Mouse (Mus musculus) heart, embryonic 16.5 days (tissue): ENCODE measurements around the gene Atp8a1. TPM values are rescaled to one million over a fixed set of nuclear protein-coding genes. Genes with fewer than 3 reads are reported as not detected.
A peak's percentile ranks its signal among the peaks of the same experiment; 100 is the strongest.
"Not testable (repeated sequence)": the region's sequence is repeated elsewhere in the genome, so short reads cannot be mapped to it uniquely, and the experiment has no call there.

ENCODE experiments used
- ATAC-seq: fragments of 200-750 bp; cut with Nextera tagmentation; replicated peaks from 2 replicates; pipeline ENCODE4 v1.8.0; 2017; ENCODE audit warnings: moderate number of reproducible peaks; ENCODE audit not compliant: insufficient read depth, low FRiP score; ENCODE audit errors: extremely low read depth
- H3K27ac ChIP-seq: fragments of 300-500 bp; sonication (generic); 2 replicates; pipeline ENCODE4 v1.5.1; 2014; ENCODE audit warnings: mild to moderate bottlenecking, low read length, control low read depth, moderate library complexity
- H3K27me3 ChIP-seq: fragments of 300-500 bp; sonication (generic); 2 replicates; pipeline ENCODE4 v1.6.1; 2014; ENCODE audit warnings: low read length, mixed read lengths; ENCODE audit not compliant: control insufficient read depth, insufficient read depth
- H3K36me3 ChIP-seq: fragments of 300-500 bp; sonication (generic); 2 replicates; pipeline ENCODE4 v1.6.1; 2014; ENCODE audit not compliant: control insufficient read depth, insufficient read depth
- H3K4me1 ChIP-seq: fragments of 300-500 bp; sonication (generic); 2 replicates; pipeline ENCODE4 v1.6.1; 2014; ENCODE audit warnings: low read length, mixed read lengths; ENCODE audit not compliant: control insufficient read depth, insufficient read depth
- H3K4me2 ChIP-seq: fragments of 300-500 bp; sonication (generic); 2 replicates; pipeline ENCODE4 v1.6.1; 2014; ENCODE audit warnings: low read depth, mild to moderate bottlenecking, control low read depth, low read length
- H3K4me3 ChIP-seq: fragments of 300-500 bp; sonication (generic); 2 replicates; pipeline ENCODE4 v1.5.1; 2014; ENCODE audit warnings: mild to moderate bottlenecking, control low read depth, low read length
- H3K9ac ChIP-seq: fragments of 300-500 bp; sonication (generic); 2 replicates; pipeline ENCODE4 v1.6.1; 2014; ENCODE audit warnings: low read length, control low read depth
- H3K9me3 ChIP-seq: fragments of 300-500 bp; sonication (generic); replicated peaks from 2 replicates; pipeline ENCODE4 v1.6.1; 2016; ENCODE audit warnings: low read length; ENCODE audit not compliant: control insufficient read depth
- WGBS: fragments of 180-500 bp; shearing (Covaris S2); extraction: QIAGEN DNeasy Blood & Tissue Kit; methylation state at CpG from one replicate; pipeline ENCODE4 v1.1.7; 2014; 5-methylcytosine and 5-hydroxymethylcytosine counted together
- polyA plus RNA-seq: library from polyadenylated mRNA; unstranded; fragments of >200 nt; fragmentation: Nextera tagmentation; extraction: Ambion mirVana; gene quantifications from 2 replicates; pipeline ENCODE4 v1.2.1, GENCODE M21; 2015

Atp8a1 gene
- polyA plus RNA-seq, 1 experiment from 2014 or later: 10.5 TPM

DNA sequence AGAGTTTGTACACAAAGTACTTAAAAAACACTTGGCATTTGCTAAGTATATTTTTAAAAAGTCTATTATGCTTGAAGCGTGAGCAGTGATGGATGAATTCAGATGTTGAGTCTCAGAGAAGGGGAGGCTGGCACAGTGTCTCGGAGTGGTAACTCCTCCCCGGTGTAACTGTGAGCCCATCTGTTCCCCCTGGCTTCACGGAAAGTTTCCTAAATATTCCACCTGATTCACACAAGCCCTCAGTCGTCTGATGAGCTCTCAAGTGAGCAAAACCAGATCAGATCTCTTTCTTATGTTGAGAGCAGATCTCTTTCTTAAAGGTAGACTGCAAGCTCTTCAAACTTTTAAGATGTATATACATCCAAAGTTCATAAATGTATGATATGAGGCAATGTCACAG, 27.8 kb downstream of the Atp8a1 start:
- Histone ChIP-seq H3K36me3 (no peaks in the 10 kb centered on the region), H3K4me2 (no peak overlapping the region), H3K9me3 (no peaks in the 10 kb centered on the region), H3K4me3 (no peak overlapping the region), H3K9ac (no peak overlapping the region), H3K4me1 (peaks cover 19% of the 10 kb centered on the region), H3K27me3 (no peaks in the 10 kb centered on the region), H3K27ac (no peak overlapping the region)
- ATAC-seq: no peak
- 70% methylated on average over 5 of the region's 5 CpGs for WGBS

DNA sequence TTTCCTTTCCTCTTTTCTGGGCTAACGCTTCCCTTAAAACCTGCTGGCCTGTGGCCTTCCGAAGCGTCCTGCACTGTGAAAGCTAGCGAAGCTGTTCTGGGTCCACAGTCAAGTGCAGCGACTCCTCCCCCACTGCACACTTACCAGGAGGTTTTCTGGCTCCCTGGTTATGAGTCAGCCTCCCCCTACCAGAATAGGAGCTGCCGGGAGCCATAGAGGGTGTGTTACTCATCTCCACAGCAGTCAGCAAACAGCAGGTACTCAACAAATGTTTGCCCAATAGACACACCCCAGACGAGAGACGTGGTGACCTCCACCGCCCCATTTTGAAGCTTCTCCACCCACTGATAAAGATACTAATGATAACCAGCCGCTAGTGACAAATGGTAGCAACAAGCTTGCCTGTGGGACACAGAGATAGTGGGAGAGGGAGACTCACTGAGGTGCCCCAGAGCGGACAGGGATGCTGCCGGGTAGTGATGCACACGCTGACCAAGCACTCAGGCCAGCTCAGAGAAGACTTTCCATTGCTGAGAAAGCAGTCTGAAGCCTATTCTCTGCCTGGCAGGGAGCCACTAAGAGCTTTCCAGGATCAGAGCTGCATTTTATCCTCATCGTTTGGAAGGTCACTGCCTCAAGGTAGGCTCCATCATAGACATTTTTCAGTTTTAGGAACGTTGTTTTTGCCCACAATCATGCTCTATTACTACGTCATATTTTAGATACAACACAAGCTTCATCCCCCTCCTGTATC, 31.5 kb downstream of the Atp8a1 start:
- Histone ChIP-seq H3K9me3 (no peaks in the 10 kb centered on the region), H3K4me2 (peak overlapping the region; percentile 50), H3K4me3 (no peak overlapping the region), H3K27me3 (no peaks in the 10 kb centered on the region), H3K9ac (no peak overlapping the region), H3K27ac (no peak overlapping the region), H3K4me1 (peaks cover 6% of the 10 kb centered on the region; the same call in 1 of the 2 replicates), H3K36me3 (no peaks in the 10 kb centered on the region)
- ATAC-seq: peak; percentile 49
- 23% methylated on average over 16 of the region's 16 CpGs for WGBS

DNA sequence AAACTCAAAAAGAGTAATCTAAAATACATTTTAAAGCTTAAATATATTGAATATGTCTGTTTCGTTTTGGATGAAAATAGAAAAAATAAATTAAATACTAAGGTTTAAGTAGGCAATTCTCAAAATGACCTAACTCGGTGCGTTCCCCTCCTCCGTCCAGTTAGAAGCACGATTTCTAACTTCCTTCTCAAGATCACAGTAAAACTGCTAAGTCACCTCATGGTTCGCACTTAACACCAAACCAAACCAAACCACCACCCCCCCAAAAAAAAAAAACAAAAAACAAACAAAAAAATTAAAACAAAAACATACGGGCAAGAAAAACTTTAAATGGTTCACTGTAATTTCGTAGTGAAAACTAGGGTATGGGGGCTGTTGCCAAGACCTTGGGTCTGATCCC, 32.2 kb downstream of the Atp8a1 start:
- H3K4me3 ChIP-seq, H3K9ac ChIP-seq, H3K4me1 ChIP-seq, H3K9me3 ChIP-seq, ATAC-seq, H3K36me3 ChIP-seq, H3K27me3 ChIP-seq, H3K27ac ChIP-seq: not testable (repeated sequence)
- peak overlapping the region; percentile 50 for H3K4me2 ChIP-seq
- WGBS: 67% methylated on average over 4 of the region's 8 CpGs

DNA sequence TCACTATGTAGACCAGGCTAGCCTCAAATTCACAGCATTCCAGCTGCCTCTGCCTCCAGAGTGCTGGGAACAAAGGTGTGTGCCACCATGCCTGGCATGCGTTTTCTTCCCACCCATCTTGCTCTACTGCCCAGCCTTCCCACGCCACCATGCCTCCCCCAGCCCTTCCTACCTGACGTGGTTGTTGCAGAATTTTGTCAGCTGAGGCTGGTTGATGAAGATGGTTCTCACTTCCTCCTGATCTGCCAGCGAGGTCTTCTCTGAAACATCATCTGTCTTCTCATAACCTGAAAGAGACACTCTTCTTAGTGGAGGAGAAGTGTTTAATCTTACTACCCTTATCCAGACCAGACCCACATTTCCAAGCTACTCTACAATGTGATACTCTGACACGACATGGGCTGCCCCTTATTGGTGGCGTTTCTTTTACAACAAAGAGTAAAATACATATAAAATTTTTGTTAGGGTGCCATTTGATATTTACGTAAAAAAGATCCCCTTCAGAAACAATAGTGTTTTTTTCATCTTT, 32.7 kb downstream of the Atp8a1 start:
- ATAC-seq: no peak
- Histone ChIP-seq H3K9me3 (no peaks in the 10 kb centered on the region), H3K4me1 (peaks cover 6% of the 10 kb centered on the region; the same call in 1 of the 2 replicates), H3K27me3 (no peaks in the 10 kb centered on the region), H3K4me2 (no peak overlapping the region), H3K36me3 (no peaks in the 10 kb centered on the region), H3K9ac (no peak overlapping the region), H3K27ac (no peak overlapping the region), H3K4me3 (no peak overlapping the region)
- WGBS: 80% methylated on average over 7 of the region's 7 CpGs

DNA sequence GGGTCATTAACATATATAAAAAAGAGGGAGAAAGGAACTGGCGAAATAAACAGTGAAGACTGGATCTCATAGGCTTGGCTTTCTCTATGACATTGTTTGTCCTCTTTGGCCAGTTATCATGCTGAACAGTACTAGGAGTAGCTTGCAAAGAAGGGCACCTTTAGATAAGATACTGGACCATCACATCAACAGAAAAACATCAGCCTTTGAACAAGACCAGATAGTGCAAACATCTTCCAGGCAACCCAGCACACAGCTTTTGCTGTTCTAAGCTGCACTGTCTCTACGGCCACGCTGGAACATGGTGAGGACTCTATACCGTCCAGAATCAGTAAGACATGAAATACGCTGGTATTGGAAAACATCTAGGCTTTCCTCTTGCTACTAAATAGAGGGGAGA, 33.9 kb downstream of the Atp8a1 start:
- Histone ChIP-seq H3K27me3 (no peaks in the 10 kb centered on the region), H3K4me2 (no peak overlapping the region), H3K9ac (no peak overlapping the region), H3K4me3 (no peak overlapping the region), H3K4me1 (peaks cover 6% of the 10 kb centered on the region; the same call in 1 of the 2 replicates), H3K36me3 (no peaks in the 10 kb centered on the region), H3K9me3 (no peaks in the 10 kb centered on the region), H3K27ac (no peak overlapping the region)
- ATAC-seq: no peak
- 91% methylated on average over 5 of the region's 5 CpGs for WGBS

DNA sequence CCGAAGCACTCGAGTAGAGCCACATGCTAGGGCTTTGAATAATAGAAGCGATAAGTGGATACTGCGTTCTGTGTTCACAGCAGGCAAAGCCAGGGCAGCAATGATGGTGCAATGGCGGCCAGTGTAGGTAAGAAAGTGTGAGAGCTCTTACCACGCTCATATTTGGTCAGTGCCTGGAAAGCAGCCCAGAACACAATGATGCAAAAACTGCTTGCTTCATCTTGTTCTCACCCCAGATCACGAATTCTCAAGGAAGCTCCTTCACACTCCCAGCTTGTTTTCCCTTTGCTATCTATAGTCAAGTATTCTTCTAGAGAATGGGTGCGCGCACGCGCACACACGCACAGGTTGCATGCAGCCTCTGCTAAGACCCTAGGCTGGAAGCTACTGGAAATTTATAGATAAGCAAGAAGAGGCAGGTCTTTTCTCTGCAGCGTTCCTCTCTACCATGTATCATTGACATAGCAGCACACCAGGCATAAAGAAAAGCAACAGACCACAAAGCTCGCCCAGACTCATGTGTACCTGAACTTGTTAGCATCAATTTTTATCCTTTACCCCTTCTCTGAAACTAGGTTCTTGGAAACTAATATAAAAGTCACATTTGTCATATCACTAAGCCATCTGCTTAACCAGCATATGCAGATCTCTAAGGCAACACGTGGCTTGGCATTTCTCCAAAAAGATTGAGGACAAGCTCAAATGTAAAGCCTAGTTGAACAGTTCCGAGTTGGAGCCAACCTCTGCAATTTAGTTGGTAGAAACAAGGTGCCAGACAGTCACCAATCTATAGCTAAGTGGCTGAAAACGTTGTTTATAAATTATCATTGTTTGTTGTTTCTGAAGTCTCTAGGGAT, 44.8 kb downstream of the Atp8a1 start:
- 0 out of 2 replicates have a peak, but pooled peaks have one; percentile 28 for ATAC-seq
- 73% methylated on average over 17 of the region's 17 CpGs for WGBS

DNA sequence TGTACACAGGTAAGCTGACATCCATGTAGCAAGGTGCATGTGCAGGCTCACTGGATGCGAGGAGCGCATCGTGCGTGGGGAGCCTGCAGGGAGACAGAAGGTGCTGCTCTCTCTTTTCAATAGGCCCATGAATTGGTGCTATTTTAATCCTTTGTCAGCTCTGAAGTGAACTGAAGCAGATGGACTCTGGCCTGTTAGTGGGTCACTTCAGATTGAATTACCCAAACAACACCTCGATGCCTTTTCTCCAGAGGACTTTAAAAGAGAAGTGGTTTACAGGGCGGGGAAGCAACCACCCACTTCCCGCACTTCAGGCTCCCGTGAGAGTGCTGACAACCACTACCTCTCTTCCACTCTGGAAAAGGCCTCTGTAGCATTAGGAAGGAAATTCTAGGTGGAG, 46.4 kb downstream of the Atp8a1 start:
- no peaks in the 10 kb centered on the region for H3K9me3 ChIP-seq
- ATAC-seq: no peak
- no peaks in the 10 kb centered on the region for H3K36me3 ChIP-seq
- H3K9ac ChIP-seq: no peak overlapping the region
- 64% methylated on average over 8 of the region's 8 CpGs for WGBS
- H3K4me2 ChIP-seq: no peak overlapping the region
- H3K27ac ChIP-seq: no peak overlapping the region
- peaks cover 13% of the 10 kb centered on the region for H3K4me1 ChIP-seq
- no peak overlapping the region for H3K4me3 ChIP-seq
- H3K27me3 ChIP-seq: no peaks in the 10 kb centered on the region

More for the DNA sequence above, 44.8 kb downstream of the Atp8a1 start:
- Histone ChIP-seq H3K27me3 (no peaks in the 10 kb centered on the region), H3K36me3 (no peaks in the 10 kb centered on the region), H3K4me3 (no peak overlapping the region), H3K9ac (no peak overlapping the region), H3K27ac (no peak overlapping the region), H3K9me3 (no peaks in the 10 kb centered on the region), H3K4me1 (peaks cover 5% of the 10 kb centered on the region), H3K4me2 (no peak overlapping the region)

DNA sequence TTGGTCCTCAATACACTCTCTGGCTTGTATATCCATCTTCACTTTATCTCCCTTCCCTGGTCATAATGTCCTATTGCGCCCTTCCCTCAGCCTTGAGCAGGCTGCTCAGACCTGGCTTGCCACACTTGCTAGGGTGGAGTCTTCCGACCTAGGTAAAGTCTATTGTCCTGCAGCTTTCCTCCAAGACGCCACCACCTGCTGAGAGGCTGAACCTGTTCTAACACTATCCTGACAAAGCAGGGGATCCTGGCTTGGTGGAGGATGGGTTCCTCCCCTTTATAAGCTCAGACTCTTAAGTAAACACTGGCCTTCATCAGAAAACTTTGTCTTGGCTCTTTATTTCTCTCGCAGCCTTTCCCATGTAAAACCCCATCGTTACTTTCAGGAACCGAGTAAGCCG, 47.4 kb downstream of the Atp8a1 start:
- 87% methylated on average over 7 of the region's 7 CpGs for WGBS
- no peaks in the 10 kb centered on the region for H3K27me3 ChIP-seq
- ATAC-seq: no peak

DNA sequence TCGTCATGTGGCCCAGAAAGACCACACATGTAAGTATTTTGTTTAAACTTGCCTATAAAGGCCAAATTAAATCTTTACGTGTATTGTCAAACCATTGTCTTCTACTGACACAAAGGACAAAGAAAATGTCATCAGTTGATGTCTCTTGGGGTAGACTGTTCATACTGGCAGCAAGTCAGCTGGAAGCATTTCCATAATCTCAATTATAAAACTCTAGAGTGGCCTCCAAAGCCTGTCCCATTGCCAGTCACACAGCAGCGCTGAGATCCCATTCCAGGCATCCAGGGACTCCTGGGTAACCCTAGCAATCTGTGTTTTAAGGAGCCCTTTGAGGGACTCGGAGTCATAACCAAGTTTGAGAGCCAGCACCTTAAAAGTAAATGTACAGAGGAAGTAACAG, 48.9 kb downstream of the Atp8a1 start:
- WGBS: 83% methylated on average over 4 of the region's 4 CpGs
- Histone ChIP-seq H3K4me3 (no peak overlapping the region), H3K36me3 (no peaks in the 10 kb centered on the region), H3K9ac (no peak overlapping the region), H3K4me1 (peaks cover 20% of the 10 kb centered on the region), H3K9me3 (no peaks in the 10 kb centered on the region), H3K4me2 (no peak overlapping the region), H3K27ac (no peak overlapping the region), H3K27me3 (no peaks in the 10 kb centered on the region)
- no peak for ATAC-seq

More for the DNA sequence above, 47.4 kb downstream of the Atp8a1 start:
- Histone ChIP-seq H3K4me2 (no peak overlapping the region), H3K9me3 (no peaks in the 10 kb centered on the region), H3K9ac (no peak overlapping the region), H3K4me1 (peaks cover 13% of the 10 kb centered on the region), H3K4me3 (no peak overlapping the region), H3K36me3 (no peaks in the 10 kb centered on the region), H3K27ac (no peak overlapping the region)
